Mouse (Mus musculus) cerebellum, adult 2 months (tissue): ENCODE measurements around the gene Gm15127. TPM values are rescaled to one million over a fixed set of nuclear protein-coding genes. Genes with fewer than 3 reads are reported as not detected.
"Not testable (repeated sequence)": the region's sequence is repeated elsewhere in the genome, so short reads cannot be mapped to it uniquely, and the experiment has no call there.

ENCODE experiments used
- DNase-seq, 2 experiments: peaks; one replicate each; pipeline ENCODE4 v3.0.0; 2021
- H3K27ac ChIP-seq: fragments of 200-500 bp; 2 replicates; pipeline ENCODE4 v1.5.1; 2012; ENCODE audit warnings: low read length, control low read depth, inconsistent platforms; ENCODE audit not compliant: insufficient read depth
- H3K27me3 ChIP-seq: fragments of 200-500 bp; 2 replicates; pipeline ENCODE4 v1.6.1; 2012; ENCODE audit warnings: inconsistent platforms, mild to moderate bottlenecking, low read length, moderate library complexity; ENCODE audit not compliant: control insufficient read depth, insufficient read depth
- H3K4me1 ChIP-seq: fragments of 200-500 bp; 2 replicates; pipeline ENCODE4 v1.6.1; 2011; ENCODE audit warnings: low read length; ENCODE audit not compliant: control insufficient read depth, insufficient read depth
- H3K4me3 ChIP-seq: fragments of 200-500 bp; replicated peaks from 2 replicates; pipeline ENCODE3; 2011; ENCODE audit warnings: mild to moderate bottlenecking, low read depth, low read length, control low read depth; ENCODE audit not compliant: insufficient read depth
- WGBS: fragments of 180-500 bp; shearing (Covaris S2); methylation state at CpG from one replicate; pipeline ENCODE4 v1.1.7; 2018; 5-methylcytosine and 5-hydroxymethylcytosine counted together
- polyA plus RNA-seq: library from polyadenylated mRNA; depleted of rRNA; stranded (reverse); fragments of >200 nt; gene quantifications from 2 replicates; pipeline ENCODE4 v1.2.3, GENCODE M21; 2012; rRNA removed

Gene Gm15127
- polyA plus RNA-seq = not detected in 2 replicates

DNA sequence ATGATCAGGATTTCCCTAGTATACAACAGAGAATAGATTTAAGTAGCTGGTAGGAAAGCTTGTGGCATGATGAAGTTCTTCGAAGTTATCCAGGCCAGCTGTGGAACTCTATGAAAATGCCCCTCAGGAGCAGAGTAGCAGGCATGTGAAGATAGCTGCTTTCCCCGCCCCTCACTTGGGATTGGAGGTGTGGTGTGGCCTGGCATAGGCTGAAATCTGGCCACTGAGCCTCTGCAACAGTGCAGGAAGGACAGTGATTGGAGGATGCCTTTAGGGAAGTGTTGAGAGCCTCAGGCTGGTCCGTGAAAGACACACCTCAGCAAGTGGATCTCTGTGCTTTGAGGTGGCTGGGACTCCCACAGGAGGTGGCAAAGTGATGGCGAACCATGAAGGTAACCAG lies at the start of gene Gm15127:
TSS of gene Gm15127 (plus strand) at position 301 of the 400 bp plus-strand sequence.
- not testable (repeated sequence) for H3K27ac ChIP-seq, H3K4me3 ChIP-seq, H3K4me1 ChIP-seq, DNase-seq, H3K27me3 ChIP-seq
- WGBS = 75% methylated on average over 2 of the region's 4 CpGs

GRCm38 (mm10) chrX:148615053-148615452 lies 48.3 kb upstream of the Gm15127 start, which contains the start of gene Gm8334:
TSS of gene Gm8334 (minus strand) at chrX:148615153.
- H3K4me1 ChIP-seq, H3K27ac ChIP-seq, H3K27me3 ChIP-seq, DNase-seq, H3K4me3 ChIP-seq: not testable (repeated sequence)
- 71% methylated on average over 4 of the region's 7 CpGs for WGBS

GRCm38 (mm10) chrX:148676290-148676689 lies 12.9 kb downstream of the Gm15127 start:
- H3K4me1 ChIP-seq, DNase-seq, H3K27ac ChIP-seq, H3K27me3 ChIP-seq, H3K4me3 ChIP-seq: not testable (repeated sequence)
- WGBS = 14% methylated on average over 1 of the region's 1 CpGs

Other genes starting within 250 kb of the Gm15127 start
- gene Gm15114, start 174.6 kb upstream of the Gm15127 start, polyA plus RNA-seq = not detected in 2 replicates
- gene Gm8334, start 48.4 kb upstream of the Gm15127 start, polyA plus RNA-seq = not detected in 2 replicates
- gene Luzp4, start 194.0 kb downstream of the Gm15127 start, polyA plus RNA-seq = not detected in 2 replicates